Mouse (Mus musculus): Measurements from ENCODE around the gene Trip6. TPM values are rescaled to one million over a fixed set of nuclear protein-coding genes. Genes with fewer than 3 reads are reported as not detected.

The Trip6 gene
- total and polyA plus RNA-seq, 3 experiments, result 0.58 to 2.1 TPM; not detected in 1

DNA sequence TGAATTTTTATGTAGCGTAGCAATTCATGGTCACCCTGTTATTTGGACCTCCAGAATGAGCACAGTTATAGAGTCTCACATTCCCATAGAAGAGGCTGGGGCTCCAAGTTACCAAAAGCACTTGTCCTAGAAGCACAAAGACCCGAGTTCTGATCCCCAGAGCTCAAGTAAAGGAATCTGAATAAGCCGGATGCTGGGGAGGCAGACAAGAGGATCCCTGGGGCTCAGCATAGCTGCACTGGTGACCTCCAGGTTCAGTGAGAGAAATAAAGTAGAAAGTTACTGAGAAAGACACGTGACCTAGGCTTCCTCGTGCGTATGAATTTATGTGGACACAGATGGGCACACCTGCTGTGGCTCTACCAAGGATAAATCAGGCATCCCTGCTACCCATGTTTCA, 20.9 kb upstream of the Trip6 start:
- Histone ChIP-seq H3K4me1 (ENCODE audit: control insufficient read depth in 1 of 2, insufficient read depth in 2 of 2, low read length in 2 of 2) (peaks cover 2 to 30% of the 10 kb centered on the region in 2 experiments), H3K27ac (ENCODE audit: control insufficient read depth, low read depth, low read length) (no peak overlapping the region), H3K9me3 (replicated peaks; ENCODE audit: insufficient read depth, low read length) (no peaks in the 10 kb centered on the region), H3K9ac (ENCODE audit: control insufficient read depth, low read depth, low read length, poor library complexity, severe bottlenecking) (no peak overlapping the region), H3K36me3 (ENCODE audit: control insufficient read depth in 1 of 2, insufficient read depth in 2 of 2, low read length in 2 of 2) (peaks cover 0 to 19% of the 10 kb centered on the region in 2 experiments; a peak in 2 of 4 replicates), H3K4me3 (ENCODE audit: control insufficient read depth in 1 of 2, insufficient read depth in 1 of 2, low read depth in 2 of 2, low read length in 2 of 2) (no peak overlapping the region), H3K27me3 (ENCODE audit: control insufficient read depth in 1 of 2, insufficient read depth in 2 of 2, low read length in 2 of 2) (no peaks in the 10 kb centered on the region), H3K79me2 (ENCODE audit: control insufficient read depth, insufficient read depth, low read length, poor library complexity) (no peaks in the 10 kb centered on the region; the same call in 1 of the 2 replicates)
- TF ChIP-seq TAL1 (IDR thresholded peaks at IDR 0.05; ENCODE audit: low read length) (no peak), HCFC1 (IDR thresholded peaks at IDR 0.05; ENCODE audit: low read depth, low read length) (no peak), RAD21 (IDR thresholded peaks at IDR 0.05; ENCODE audit: low read depth, low read length) (no peak), MXI1 (IDR thresholded peaks at IDR 0.05; ENCODE audit: low read depth, low read length) (no peak), GABPA (IDR thresholded peaks at IDR 0.05; ENCODE audit: low read depth, low read length) (no peak), MEF2A (IDR thresholded peaks at IDR 0.05; ENCODE audit: extremely low read depth, insufficient replicate concordance, low read depth, low read length, poor library complexity, severe bottlenecking) (no peak), ETS1 (IDR thresholded peaks at IDR 0.05; ENCODE audit: low read depth, low read length) (no peak), CHD1 (IDR thresholded peaks at IDR 0.05; ENCODE audit: low read depth, low read length) (no peak), NELFE (IDR thresholded peaks at IDR 0.05; ENCODE audit: low read depth, low read length) (no peak), UBTF (IDR thresholded peaks at IDR 0.05; ENCODE audit: borderline replicate concordance, insufficient read depth, low read depth, low read length) (no peak), USF2 (IDR thresholded peaks at IDR 0.05; ENCODE audit: borderline replicate concordance in 1 of 2, insufficient read depth in 1 of 2, low read depth in 1 of 2, low read length in 2 of 2) (no peak), SMC3 (IDR thresholded peaks at IDR 0.05; ENCODE audit: low read depth, low read length) (no peak), MAZ (IDR thresholded peaks at IDR 0.05; ENCODE audit: low read depth, low read length) (no peak), ZNF384 (IDR thresholded peaks at IDR 0.05; ENCODE audit: low read depth, low read length) (no peak), EP300 (IDR thresholded peaks at IDR 0.05; ENCODE audit: low read depth in 1 of 2, low read length in 2 of 2) (no peak), JUND (IDR thresholded peaks at IDR 0.05; ENCODE audit: low read depth, low read length) (no peak)
- DNase-seq (ENCODE audit: low read depth, low spot score), result no peak

DNA sequence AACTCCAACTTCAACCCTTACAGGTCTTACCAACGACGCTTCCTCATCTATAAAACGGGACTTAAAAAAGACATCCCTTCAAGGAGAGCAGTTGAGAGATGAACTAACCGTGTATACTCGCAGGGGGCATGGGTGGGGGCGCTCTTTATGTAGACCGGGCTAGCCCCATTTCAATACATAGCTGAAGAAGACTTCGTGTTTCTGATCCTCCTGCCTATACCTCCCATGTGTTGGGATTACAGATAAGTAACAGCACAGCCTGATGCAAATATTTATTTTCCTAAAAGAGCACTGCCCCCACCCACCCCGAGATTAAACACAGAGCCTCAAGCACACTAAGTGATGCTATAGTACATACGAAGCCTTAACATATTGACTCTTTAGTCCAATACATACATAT, 20.1 kb upstream of the Trip6 start:
- Histone ChIP-seq H3K27me3 (ENCODE audit: control insufficient read depth in 1 of 2, insufficient read depth in 2 of 2, low read length in 2 of 2) (no peaks in the 10 kb centered on the region), H3K9ac (ENCODE audit: control insufficient read depth, low read depth, low read length, poor library complexity, severe bottlenecking) (peak overlapping the region; percentile 65), H3K4me1 (ENCODE audit: control insufficient read depth in 1 of 2, insufficient read depth in 2 of 2, low read length in 2 of 2) (peaks cover 2 to 22% of the 10 kb centered on the region in 2 experiments), H3K9me3 (replicated peaks; ENCODE audit: insufficient read depth, low read length) (no peaks in the 10 kb centered on the region), H3K4me3 (ENCODE audit: control insufficient read depth in 1 of 2, insufficient read depth in 1 of 2, low read depth in 2 of 2, low read length in 2 of 2) (peak overlapping the region; percentile 65 to 84), H3K36me3 (ENCODE audit: control insufficient read depth in 1 of 2, insufficient read depth in 2 of 2, low read length in 2 of 2) (peaks cover 0 to 13% of the 10 kb centered on the region in 2 experiments; a peak in 2 of 4 replicates), H3K79me2 (ENCODE audit: control insufficient read depth, insufficient read depth, low read length, poor library complexity) (no peaks in the 10 kb centered on the region; the same call in 1 of the 2 replicates), H3K27ac (ENCODE audit: control insufficient read depth, low read depth, low read length) (no peak overlapping the region)
- no peak for TF ChIP-seq MYC (IDR thresholded peaks at IDR 0.05; ENCODE audit: low read depth, low read length)
- TF ChIP-seq MAX (IDR thresholded peaks at IDR 0.05; ENCODE audit: low read length), result 0 out of 2 replicates have a peak, but pooled peaks have one; percentile 22
- 0 out of 2 replicates have a peak, but pooled peaks have one; percentile 51 for TF ChIP-seq CHD1 (IDR thresholded peaks at IDR 0.05; ENCODE audit: low read depth, low read length)
- peak; percentile 41 for DNase-seq (ENCODE audit: low read depth, low spot score)

Data from MEL (cell line).